Mouse (Mus musculus) CD4-positive, CD25-positive, alpha-beta regulatory T cell, adult 4 months (primary cell): ENCODE results near the gene Oma1. TPM values are rescaled to one million over a fixed set of nuclear protein-coding genes. Genes with fewer than 3 reads are reported as not detected.
A peak's percentile ranks its signal among the peaks of the same experiment; 100 is the strongest.

Experiments
- ATAC-seq: one replicate; pipeline ENCODE4 v1.8.0; 2017
- polyA plus RNA-seq, 2 experiments: library from polyadenylated mRNA; unstranded; fragments of 100-300 nt; shearing (Covaris generic); gene quantifications; one replicate each; pipeline ENCODE4 v1.2.1; 2017

Gene Oma1
- 10 to 100 TPM; 36.6 to 37.7 TPM for polyA plus RNA-seq

DNA sequence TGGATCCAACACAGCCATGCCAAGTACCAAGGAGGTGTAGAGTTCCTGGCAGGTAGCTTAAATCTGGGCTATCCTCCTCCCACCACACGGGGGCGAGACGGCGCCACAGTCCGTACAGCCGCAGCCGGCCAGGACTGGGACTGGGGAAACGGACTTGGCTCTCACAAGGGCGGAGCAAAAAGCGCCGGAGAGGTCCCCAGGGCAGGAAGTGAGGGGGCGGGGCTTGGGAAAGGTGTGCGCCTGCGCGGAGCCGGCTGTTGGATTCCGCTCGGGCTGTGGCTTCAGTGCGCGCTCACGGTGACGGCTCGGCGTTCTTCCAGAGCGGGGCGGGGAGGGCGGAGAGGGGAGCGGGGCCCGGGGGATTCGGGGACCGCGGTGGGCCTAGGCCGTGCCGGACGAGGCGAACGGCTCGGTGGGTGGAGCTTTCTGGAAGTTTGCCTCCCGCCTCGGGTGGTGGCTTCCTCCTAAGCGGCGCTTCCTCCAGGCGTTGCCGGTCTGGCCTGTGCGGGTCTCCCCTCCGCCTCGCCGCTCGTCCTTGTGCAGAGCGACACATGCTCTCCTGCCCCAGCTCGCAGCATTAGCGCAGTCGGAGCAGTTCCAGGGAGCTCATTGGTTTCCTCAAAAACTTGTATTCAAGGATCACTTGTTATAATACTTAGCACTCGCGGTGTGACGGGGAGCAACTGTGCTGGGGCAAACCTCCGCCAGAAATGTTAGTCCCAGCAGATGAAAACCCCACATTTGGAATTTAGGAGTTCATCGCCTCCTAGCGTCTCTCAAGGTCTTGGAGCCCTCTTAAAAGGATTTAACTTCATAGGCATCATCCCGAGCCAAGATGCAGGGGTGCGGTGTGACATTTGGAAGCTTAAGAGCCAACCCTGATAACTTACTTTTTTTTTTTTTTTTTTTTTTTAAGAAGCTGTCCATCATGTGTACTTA is at the start of gene Oma1:
Gene Oma1 (plus strand): TSS at position 226 of the 939 bp plus-strand sequence.
- peak; percentile 95 for ATAC-seq

DNA sequence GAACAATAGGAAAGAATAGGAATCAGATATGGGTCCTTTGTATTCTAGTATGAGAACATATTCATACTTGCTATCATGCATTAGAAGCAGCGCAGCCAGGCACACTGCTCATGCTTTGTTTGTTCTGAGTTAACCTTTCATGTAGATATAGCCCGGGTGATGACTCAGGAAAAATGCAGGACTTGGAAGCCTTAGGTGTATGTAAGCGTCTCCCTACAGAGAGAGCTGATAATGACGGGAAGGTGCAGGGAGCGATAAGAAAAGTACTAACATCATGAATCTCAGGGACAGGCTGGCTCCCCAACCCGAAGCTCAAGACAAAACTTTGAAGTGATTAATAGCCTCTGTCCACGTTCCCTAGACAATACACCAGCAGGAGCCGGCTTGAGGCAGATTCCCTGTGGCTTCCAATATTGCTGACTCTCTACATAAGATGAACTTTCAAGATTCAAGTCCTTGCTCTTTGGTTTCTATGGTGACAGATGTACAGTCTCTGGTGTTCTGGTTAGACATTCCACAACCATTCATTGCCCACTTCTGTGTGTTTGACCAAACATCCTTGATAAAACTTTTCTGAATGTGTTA is 49.7 kb upstream of the Oma1 start:
- no peak for ATAC-seq

- no peak for ATAC-seq
Measured at GRCm38 (mm10) chr4:103265166-103265565, 48.4 kb upstream of the Oma1 start.

GRCm38 (mm10) chr4:103269336-103269735 is 44.3 kb upstream of the Oma1 start:
- no peak for ATAC-seq

DNA sequence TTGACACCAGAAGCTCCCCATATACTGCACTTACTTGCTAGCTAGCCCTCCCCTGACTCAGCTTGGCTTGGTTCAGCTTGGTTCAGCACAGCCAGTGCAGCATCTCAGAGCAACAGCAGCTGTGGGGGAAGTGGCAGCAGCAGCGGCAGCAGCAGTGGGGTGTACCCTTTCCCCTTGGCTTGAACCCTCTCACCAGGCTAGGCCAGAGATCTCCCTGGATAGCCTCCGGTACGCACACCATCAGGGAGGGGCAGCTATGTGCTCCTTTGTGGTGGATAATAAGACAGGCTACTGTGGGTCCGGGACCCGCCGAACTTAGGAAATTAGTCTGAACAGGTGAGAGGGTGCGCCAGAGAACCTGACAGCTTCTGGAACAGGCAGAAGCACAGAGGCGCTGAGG is 40.6 kb upstream of the Oma1 start:
- ATAC-seq = no peak

DNA sequence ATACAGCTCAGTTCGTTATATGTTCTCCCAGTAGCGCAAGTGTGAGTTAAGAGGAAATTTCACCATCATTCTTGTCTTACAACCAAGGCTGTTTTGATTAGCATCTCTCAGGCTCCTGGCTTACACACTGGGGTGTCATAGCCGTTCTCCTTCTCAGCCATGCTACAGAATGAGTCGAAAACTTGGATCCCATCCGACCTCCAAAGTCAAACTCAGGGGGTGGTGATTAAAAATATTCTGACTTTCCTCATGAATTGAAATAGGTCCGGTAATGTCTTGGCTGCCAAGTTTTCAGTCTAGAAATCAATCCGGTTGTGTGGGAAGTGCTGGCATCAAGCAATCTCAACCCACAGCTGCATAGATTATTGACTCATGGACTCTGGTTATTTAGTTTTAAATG is 25.3 kb upstream of the Oma1 start:
- ATAC-seq = no peak

- ATAC-seq = no peak
Measured at GRCm38 (mm10) chr4:103290763-103291162, 22.8 kb upstream of the Oma1 start, which contains the start of gene 4921539E11Rik. 4921539E11Rik (minus strand) TSS chr4:103290863.

DNA sequence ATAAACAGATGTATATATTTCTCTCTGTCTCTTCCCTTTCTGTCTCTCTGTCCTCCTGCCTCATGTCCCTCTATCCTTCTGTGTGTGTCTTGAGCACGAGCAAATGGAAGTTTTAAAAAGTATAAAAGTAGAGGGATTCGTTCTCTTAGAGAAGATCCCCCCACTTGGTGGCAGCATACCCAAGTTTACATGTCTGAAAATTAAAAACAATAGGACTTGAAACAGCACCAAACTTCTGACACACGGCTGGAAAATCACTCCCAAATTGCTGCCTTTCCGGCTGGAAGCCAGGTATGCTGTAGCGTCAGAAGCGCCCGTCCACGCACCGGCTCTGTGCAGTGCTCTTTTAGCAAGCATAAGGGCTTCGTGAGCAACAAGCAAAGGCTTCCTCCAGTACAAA is 14.3 kb upstream of the Oma1 start:
- no peak for ATAC-seq

GRCm38 (mm10) chr4:103303851-103304250 is 9.8 kb upstream of the Oma1 start:
- ATAC-seq = no peak

DNA sequence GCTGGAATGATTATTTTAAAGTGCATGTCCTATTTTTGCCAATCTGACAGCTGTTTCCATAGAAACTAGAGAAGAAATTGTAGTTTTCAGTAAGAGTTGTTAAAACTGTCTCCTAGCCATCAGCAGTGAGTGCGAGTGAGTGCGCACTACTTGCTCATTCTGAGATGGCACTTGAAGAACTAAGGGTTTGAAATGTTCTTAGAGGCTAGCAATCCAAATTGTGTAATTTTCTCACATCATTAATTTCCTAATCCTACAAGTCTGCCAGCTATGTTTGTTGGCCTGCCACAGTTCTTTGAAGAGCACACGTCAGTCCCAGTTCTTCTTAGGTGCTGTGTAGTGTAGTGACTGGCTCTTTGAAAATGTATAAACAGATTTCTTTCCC is 906 bp downstream of the Oma1 start:
- ATAC-seq = no peak

DNA sequence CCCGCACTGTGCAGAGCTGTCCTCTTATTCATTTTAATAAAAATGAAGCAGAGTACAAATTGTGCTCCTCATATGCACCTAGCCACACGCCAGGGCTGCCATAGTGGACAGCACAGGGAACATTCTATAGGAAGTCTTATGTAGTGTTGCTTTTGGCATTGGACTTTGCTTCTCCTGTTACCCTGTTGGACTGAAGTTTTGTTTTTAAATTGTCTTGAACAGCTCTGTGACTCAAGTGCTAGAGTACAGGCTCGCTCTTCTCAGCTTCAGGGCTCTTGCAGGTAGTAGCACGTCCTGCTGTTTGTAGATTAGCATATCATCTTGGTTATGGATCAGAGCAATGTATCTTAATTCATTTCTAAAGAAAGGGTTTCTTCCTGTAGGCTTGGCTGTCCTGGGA is 2.2 kb downstream of the Oma1 start:
- no peak for ATAC-seq

GRCm38 (mm10) chr4:103321461-103321860 is 7.8 kb downstream of the Oma1 start:
- ATAC-seq = no peak

DNA sequence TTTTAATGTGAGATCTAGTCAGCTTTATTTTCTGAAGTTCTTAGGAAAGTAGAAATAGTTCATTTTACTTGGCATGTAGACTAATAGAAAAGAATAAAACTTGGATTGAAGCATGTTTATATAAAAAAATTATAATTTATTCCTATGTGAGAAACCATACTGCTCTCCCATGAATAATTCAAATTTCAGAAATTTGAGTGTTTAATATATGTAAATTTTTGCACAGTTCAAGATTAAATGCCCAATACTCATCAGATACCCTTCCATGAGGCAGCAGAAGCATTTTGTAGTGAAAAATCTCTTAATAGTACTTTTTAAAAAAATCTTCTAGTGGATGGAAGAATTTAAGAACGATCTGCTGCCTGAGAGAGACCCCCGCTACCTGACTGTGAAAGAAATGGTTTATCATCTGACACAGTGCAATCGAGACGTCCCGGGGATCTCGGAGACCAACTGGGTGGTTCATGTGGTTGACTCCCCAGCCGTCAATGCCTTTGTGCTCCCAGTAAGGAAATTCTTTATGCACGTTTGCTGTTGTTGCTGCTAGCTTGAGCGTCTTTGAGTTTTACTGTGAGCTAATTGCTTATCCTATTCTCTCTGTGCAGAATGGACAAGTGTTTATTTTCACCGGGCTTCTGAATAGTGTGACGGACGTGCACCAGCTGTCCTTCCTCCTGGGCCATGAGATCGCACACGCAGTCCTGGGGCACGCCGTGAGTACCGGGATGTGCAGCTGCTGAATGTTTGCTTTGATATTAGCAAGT is 11.3 kb downstream of the Oma1 start:
- ATAC-seq = no peak

DNA sequence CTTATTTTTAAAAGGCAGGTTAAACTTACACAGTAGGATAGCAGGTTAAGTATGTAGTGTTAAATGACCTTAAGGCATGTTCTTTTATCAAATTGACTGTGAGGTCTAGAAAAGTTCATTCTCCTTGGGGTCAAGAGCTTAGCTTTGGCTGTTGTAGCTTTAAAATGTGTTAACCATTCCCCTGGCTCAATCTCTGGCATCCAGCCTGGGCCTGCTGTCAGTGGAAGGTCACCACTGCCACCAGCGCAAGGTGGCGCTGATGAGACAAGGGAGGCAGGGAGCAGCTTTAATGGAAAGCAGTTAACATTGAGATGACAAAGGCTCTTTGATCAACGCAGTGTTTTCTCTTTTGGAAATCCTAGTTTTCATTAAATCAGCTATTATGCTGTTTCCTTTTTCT is 13.4 kb downstream of the Oma1 start:
- no peak for ATAC-seq

DNA sequence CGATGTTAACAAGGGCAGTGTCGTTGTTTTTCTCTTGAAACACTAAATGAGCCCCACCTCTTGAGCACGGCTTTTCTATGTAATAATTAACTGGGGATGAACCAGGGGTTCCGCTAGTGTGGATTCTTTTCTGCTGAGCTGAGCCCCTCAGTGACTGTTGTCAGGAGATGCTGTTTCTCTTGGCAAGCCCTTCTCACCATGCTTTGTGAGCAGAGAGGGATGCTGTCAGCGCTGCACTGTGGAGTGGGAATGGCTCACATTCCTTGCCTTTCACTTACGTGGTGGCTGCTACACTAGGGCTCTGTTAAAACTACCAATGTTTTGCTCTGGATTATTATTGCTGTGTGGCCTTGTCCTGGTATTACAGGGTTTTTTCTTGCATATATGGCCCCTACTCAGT is 15.7 kb downstream of the Oma1 start:
- ATAC-seq = no peak

DNA sequence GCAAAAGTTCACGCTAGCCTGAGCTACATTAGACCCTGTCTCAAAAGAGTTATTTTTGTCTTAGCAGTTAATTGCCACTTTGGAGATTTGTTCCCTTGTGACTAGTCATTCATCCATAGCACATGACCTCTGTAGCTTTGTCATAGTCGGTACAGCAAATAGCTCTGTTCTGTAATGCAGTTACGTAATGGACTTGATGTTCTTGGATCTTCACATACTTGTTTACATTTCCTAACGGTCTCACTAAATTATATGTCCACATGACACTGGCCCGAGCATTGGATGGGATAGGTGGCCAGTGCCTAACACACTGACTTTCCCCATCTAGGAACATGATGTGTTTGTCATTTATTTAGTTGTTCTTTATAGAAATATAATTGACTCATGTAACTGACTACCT is 21.5 kb downstream of the Oma1 start:
- ATAC-seq = no peak

- ATAC-seq = no peak
Measured at GRCm38 (mm10) chr4:103340726-103341125, 27.1 kb downstream of the Oma1 start.

- peak; percentile 45 for ATAC-seq
Measured at GRCm38 (mm10) chr4:103341620-103342019, 28.0 kb downstream of the Oma1 start.

DNA sequence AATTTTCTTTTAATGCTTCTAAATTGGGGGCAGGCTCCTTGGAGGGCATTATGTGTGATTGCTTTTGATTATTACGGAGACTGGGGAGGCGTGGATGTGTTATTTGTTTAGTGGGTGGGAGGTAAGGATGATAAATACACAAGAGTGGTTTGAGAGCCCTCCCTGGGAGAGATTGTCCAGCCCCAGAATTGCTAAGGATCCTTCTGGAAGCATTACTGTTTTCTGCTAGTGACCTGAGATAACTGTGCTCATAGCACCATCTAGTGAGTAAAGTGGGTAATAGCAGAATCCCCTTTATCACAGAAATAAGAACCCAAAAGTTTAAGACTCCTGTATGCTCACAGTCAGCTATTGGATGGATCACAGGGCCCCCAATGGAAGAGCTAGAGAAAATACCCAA is 32.4 kb downstream of the Oma1 start:
- peak; percentile 68 for ATAC-seq

DNA sequence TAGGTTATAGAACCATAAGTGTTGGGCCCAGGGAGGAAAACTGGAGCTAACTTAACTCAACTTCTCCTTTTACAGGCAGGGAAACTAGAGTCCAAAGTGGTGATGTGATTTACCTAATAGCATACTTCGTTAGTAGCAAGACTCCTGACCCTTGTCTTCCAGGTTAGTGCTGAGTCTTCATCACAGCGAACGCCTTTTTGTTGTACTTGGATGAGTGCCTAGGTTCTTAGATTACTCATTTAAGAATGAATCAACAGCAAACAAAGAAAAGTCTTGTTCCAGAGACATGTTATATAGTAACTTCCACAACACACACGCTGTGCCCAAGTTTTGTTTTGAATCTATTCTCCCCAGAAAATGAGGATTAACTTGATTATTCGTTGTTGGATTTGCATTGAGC is 33.2 kb downstream of the Oma1 start:
- ATAC-seq = no peak

DNA sequence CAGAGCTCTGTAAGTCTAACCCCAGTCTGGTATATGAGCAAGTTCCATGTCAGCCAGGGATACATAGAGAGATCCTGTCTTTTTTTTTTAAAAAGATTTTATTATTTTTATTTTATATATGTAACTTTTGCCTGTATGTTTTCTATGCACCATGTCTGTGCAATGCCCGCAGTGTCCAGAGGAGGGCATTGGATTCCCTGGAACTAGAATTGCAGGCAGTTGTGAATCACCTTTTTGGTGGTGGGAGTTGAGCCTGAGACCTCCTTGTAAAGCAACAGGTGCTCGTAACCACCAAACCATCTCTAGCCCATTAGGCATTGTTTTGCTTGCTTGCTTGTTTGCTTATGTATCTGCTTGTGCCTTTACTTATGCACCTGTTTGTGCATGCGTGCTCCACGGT is 35.6 kb downstream of the Oma1 start:
- no peak for ATAC-seq

DNA sequence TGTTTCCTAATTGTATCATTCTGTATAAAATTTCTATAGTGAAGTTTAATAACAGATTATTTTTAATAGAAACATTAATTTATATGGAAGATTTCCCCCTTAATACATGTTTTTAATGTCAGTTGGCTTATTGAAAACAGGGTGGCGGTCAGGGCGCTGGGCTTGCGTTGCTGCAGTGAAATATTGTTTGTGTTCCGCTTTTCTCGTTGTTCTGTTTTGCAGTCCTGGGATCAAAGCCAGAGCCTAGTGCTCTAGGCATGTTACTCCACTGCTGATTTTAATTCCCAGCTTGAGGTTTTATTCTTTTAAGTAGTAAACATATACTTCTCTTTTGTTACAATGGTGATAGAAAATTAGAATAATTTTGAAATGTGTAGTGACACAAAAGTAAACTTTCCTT is 39.3 kb downstream of the Oma1 start:
- ATAC-seq = no peak

DNA sequence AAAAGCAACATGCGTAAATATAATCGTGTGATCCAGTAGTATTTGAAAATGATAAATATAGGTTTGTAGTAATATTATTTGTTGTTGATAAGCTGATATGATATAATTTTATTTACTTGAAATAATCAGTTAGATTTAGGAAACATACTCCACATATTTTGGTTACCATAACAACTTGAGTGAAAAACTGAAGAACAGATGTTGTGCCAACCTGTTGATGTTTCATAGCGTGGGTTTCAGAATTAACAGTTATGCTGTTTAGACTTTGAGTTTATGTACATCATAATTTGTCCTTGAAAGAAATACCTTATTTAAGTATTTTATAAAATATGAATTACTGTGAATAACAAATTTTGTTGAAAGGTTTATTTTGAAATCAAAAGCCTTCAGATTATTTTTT is 43.8 kb downstream of the Oma1 start:
- ATAC-seq = no peak
